14 mouse cellular contexts compared by ENCODE assay signal in genomic region chr12:117699950-117700665, GRCm38 (mm10).
A peak's percentile ranks its signal among the peaks of the same experiment; 100 is the strongest.
DNase-seq lines count a peak whose midpoint lies in the region; ATAC-seq and TF ChIP-seq lines count a peak whose summit lies in the region.
"Had no signal": no experiment of that assay in that cellular context is flagged by ENCODE, and none has a peak within 500 bp of the region (broad histone marks: within the 10 kb centered on the region; RNA-seq: fewer than 3 reads in every experiment).

No protein-coding gene starts in this region.

- no peak overlapping the region for H3K9ac ChIP-seq in midbrain, embryonic 12.5 days (replicated peaks)
- H3K9ac ChIP-seq in midbrain, embryonic 11.5 days (ENCODE audit: low read length), result no peak overlapping the region

- H3K4me3 ChIP-seq in heart, embryonic 10.5 days, result no peak overlapping the region
- H3K4me3 ChIP-seq in midbrain, embryonic 12.5 days, result no peak overlapping the region
- no peak overlapping the region for H3K4me3 ChIP-seq in midbrain, embryonic 11.5 days (ENCODE audit: low read depth, low read length)
- no peak overlapping the region for H3K4me3 ChIP-seq in gastrocnemius, adult 2 months
- H3K4me3 ChIP-seq: embryonic facial prominence, embryonic 10.5 days; layer of hippocampus, adult 2 months had no signal

- no peak overlapping the region for H3K27ac ChIP-seq in heart, embryonic 10.5 days
- H3K27ac ChIP-seq in midbrain, embryonic 12.5 days (replicated peaks), result 0 out of 2 replicates have a peak overlapping the region, but pooled peaks have one; percentile 12
- H3K27ac ChIP-seq in midbrain, embryonic 11.5 days (ENCODE audit: low read depth, low read length), result no peak overlapping the region
- no peak overlapping the region for H3K27ac ChIP-seq in gastrocnemius, adult 2 months
- H3K27ac ChIP-seq: embryonic facial prominence, embryonic 10.5 days; macrophage had no signal

- H3K27me3 ChIP-seq in heart, embryonic 10.5 days (ENCODE audit: insufficient read depth, poor library complexity, severe bottlenecking), result no peaks in the 10 kb centered on the region
- H3K27me3 ChIP-seq in midbrain, embryonic 12.5 days, result no peaks in the 10 kb centered on the region
- H3K27me3 ChIP-seq in midbrain, embryonic 11.5 days (ENCODE audit: control insufficient read depth, insufficient read depth, low read length), result no peaks in the 10 kb centered on the region

- TF ChIP-seq CTCF in gastrocnemius, adult 2 months (IDR thresholded peaks at IDR 0.05), result no peak

- intact Hi-C loops in heart, postnatal 36 days (cut with DNase I), result loop anchor here (5.0 kb wide), 1 partner anchor 113 kb away; no protein-coding TSS in a partner anchor
- intact Hi-C loops in gastrocnemius, adult 2 months (cut with DNase I), result no loop called here

- DNase-seq in heart, embryonic 10.5 days (ENCODE audit: low spot score), result peak; percentile 52
- no peak for DNase-seq in heart, postnatal 36 days
- DNase-seq in midbrain, embryonic 11.5 days (ENCODE audit: low spot score, missing footprints), result no peak
- DNase-seq in lung, postnatal 25 days (ENCODE audit: low spot score), result peak; percentile 44
- DNase-seq in layer of hippocampus, postnatal 36 days, result no peak
- DNase-seq in gastrocnemius, adult 2 months, result no peak
- DNase-seq: cerebellum, adult 9-10 months; gastrocnemius, postnatal 14 days; kidney, adult 9 months had no signal

- 68% methylated on average over 3 of the region's 3 CpGs for WGBS in heart, embryonic 10.5 days
- 85% methylated on average over 3 of the region's 3 CpGs for WGBS in midbrain, embryonic 12.5 days
- 89% methylated on average over 3 of the region's 3 CpGs for WGBS in midbrain, embryonic 11.5 days

- H3K4me1 ChIP-seq in heart, embryonic 10.5 days, result no peaks in the 10 kb centered on the region
- H3K4me1 ChIP-seq in midbrain, embryonic 12.5 days, result peaks cover 11% of the 10 kb centered on the region; the same call in 1 of the 2 replicates
- no peaks in the 10 kb centered on the region for H3K4me1 ChIP-seq in midbrain, embryonic 11.5 days (ENCODE audit: control insufficient read depth, insufficient read depth, low read length)
- H3K4me1 ChIP-seq: embryonic facial prominence, embryonic 10.5 days had no signal

- no peaks in the 10 kb centered on the region for H3K36me3 ChIP-seq in heart, embryonic 10.5 days
- no peaks in the 10 kb centered on the region for H3K36me3 ChIP-seq in midbrain, embryonic 12.5 days
- no peaks in the 10 kb centered on the region for H3K36me3 ChIP-seq in midbrain, embryonic 11.5 days (ENCODE audit: control insufficient read depth, insufficient read depth, low read length)
- H3K36me3 ChIP-seq: embryonic facial prominence, embryonic 10.5 days had no signal

- H3K9me3 ChIP-seq in heart, embryonic 10.5 days, result no peaks in the 10 kb centered on the region
- H3K9me3 ChIP-seq in midbrain, embryonic 12.5 days, result no peaks in the 10 kb centered on the region
- H3K9me3 ChIP-seq in midbrain, embryonic 11.5 days (ENCODE audit: control insufficient read depth, low read length), result no peaks in the 10 kb centered on the region
- H3K9me3 ChIP-seq: embryonic facial prominence, embryonic 10.5 days had no signal

- H3K4me2 ChIP-seq in midbrain, embryonic 12.5 days (replicated peaks), result no peak overlapping the region
- H3K4me2 ChIP-seq in midbrain, embryonic 11.5 days, result no peak overlapping the region

- ATAC-seq in midbrain, embryonic 12.5 days (ENCODE audit: low FRiP score, low read depth), result no peak
- ATAC-seq in midbrain, embryonic 11.5 days (ENCODE audit: low FRiP score), result no peak
- peak; percentile 46 for ATAC-seq in granulocyte monocyte progenitor cell, adult 5-6 weeks (replicated peaks; ENCODE audit: poor library complexity, severe bottlenecking)

Comparison
In these comparisons a context has a peak if more than half of its experiments do, and no peak if none do; other contexts are left out.
1. DNase-seq: peak in heart, embryonic 10.5 days (single experiment) and lung, postnatal 25 days (single experiment); none in heart, postnatal 36 days (0 of 2), midbrain, embryonic 11.5 days (single experiment), layer of hippocampus, postnatal 36 days (0 of 2) and gastrocnemius, adult 2 months (single experiment).